Mouse (Mus musculus): ENCODE results near the gene Tssk2.

Tssk2 gene

GRCm38 (mm10) chr16:17945081-17945831 lies 46.8 kb downstream of the Tssk2 start:
- no peak for DNase-seq (ENCODE audit: low read depth, low spot score)

GRCm38 (mm10) chr16:17949421-17949877 lies 51.0 kb downstream of the Tssk2 start:
- peak; percentile 83 for DNase-seq (ENCODE audit: low read depth, low spot score)
